In genomic region chr5:65145499-65146101, GRCm38 (mm10) we compare ENCODE assay signal across 19 mouse cellular contexts. TPM values are rescaled to one million over a fixed set of nuclear protein-coding genes. Genes with fewer than 3 reads are reported as not detected.
A peak's percentile ranks its signal among the peaks of the same experiment; 100 is the strongest.
DNase-seq lines count a peak whose midpoint lies in the region; ATAC-seq and TF ChIP-seq lines count a peak whose summit lies in the region.
"Had no signal": no experiment of that assay in that cellular context is flagged by ENCODE, and none has a peak within 500 bp of the region (broad histone marks: within the 10 kb centered on the region; RNA-seq: fewer than 3 reads in every experiment).

No protein-coding gene starts in this region.

- no peaks in the 10 kb centered on the region for H3K27me3 ChIP-seq in forebrain, embryonic 14.5 days (replicated peaks; ENCODE audit: control insufficient read depth, insufficient read depth, low read length)
- H3K27me3 ChIP-seq in forebrain, embryonic 12.5 days, result no peaks in the 10 kb centered on the region
- no peaks in the 10 kb centered on the region for H3K27me3 ChIP-seq in hindbrain, embryonic 14.5 days (ENCODE audit: control insufficient read depth, insufficient read depth, low read length)
- H3K27me3 ChIP-seq in hindbrain, postnatal 0 days (ENCODE audit: insufficient read depth, low read length), result no peaks in the 10 kb centered on the region
- H3K27me3 ChIP-seq in midbrain, embryonic 15.5 days (replicated peaks), result no peaks in the 10 kb centered on the region
- H3K27me3 ChIP-seq in midbrain, postnatal 0 days (ENCODE audit: insufficient read depth, low read length), result no peaks in the 10 kb centered on the region
- H3K27me3 ChIP-seq: embryonic facial prominence, embryonic 13.5 days; heart, embryonic 12.5 days; hindbrain, embryonic 12.5 days had no signal

- H3K9ac ChIP-seq in forebrain, embryonic 14.5 days (ENCODE audit: low read length), result no peak overlapping the region
- H3K9ac ChIP-seq in forebrain, embryonic 12.5 days, result no peak overlapping the region
- no peak overlapping the region for H3K9ac ChIP-seq in hindbrain, embryonic 14.5 days
- H3K9ac ChIP-seq in hindbrain, postnatal 0 days (replicated peaks; ENCODE audit: low read length), result no peak overlapping the region
- H3K9ac ChIP-seq in midbrain, embryonic 15.5 days, result no peak overlapping the region
- no peak overlapping the region for H3K9ac ChIP-seq in midbrain, postnatal 0 days (replicated peaks; ENCODE audit: low read length, poor library complexity, severe bottlenecking)
- H3K9ac ChIP-seq: embryonic facial prominence, embryonic 13.5 days; hindbrain, embryonic 12.5 days had no signal

- peaks cover 68% of the 10 kb centered on the region for H3K36me3 ChIP-seq in forebrain, embryonic 14.5 days (ENCODE audit: control insufficient read depth, insufficient read depth, low read length)
- H3K36me3 ChIP-seq in forebrain, embryonic 12.5 days (replicated peaks), result peaks cover 77% of the 10 kb centered on the region
- peaks cover 77% of the 10 kb centered on the region for H3K36me3 ChIP-seq in hindbrain, embryonic 14.5 days (replicated peaks; ENCODE audit: control insufficient read depth, insufficient read depth)
- peaks cover 33% of the 10 kb centered on the region; the same call in 1 of the 2 replicates for H3K36me3 ChIP-seq in hindbrain, postnatal 0 days (ENCODE audit: insufficient read depth, low read length)
- H3K36me3 ChIP-seq in midbrain, embryonic 15.5 days (replicated peaks), result 0 out of 2 replicates have a peak, but pooled peaks cover 12% of the 10 kb centered on the region
- H3K36me3 ChIP-seq in midbrain, postnatal 0 days (ENCODE audit: insufficient read depth, low read length), result peaks cover 35% of the 10 kb centered on the region

- TF ChIP-seq CTCF in hindbrain, postnatal 0 days (IDR thresholded peaks at IDR 0.05; ENCODE audit: low read depth), result no peak
- no peak for TF ChIP-seq CTCF in midbrain, postnatal 0 days (IDR thresholded peaks at IDR 0.05)

- no peak overlapping the region; the same call in 1 of the 2 replicates for H3K27ac ChIP-seq in forebrain, embryonic 14.5 days (ENCODE audit: low read depth, low read length)
- no peak overlapping the region for H3K27ac ChIP-seq in forebrain, embryonic 12.5 days
- peak overlapping the region; percentile 32; the same call in 1 of the 2 replicates for H3K27ac ChIP-seq in hindbrain, embryonic 14.5 days
- H3K27ac ChIP-seq in hindbrain, postnatal 0 days, result no peak overlapping the region
- no peak overlapping the region for H3K27ac ChIP-seq in midbrain, embryonic 15.5 days
- H3K27ac ChIP-seq in midbrain, postnatal 0 days (ENCODE audit: low read depth, low read length), result no peak overlapping the region
- H3K27ac ChIP-seq: embryonic facial prominence, embryonic 13.5 days; hindbrain, embryonic 12.5 days had no signal

- no peak overlapping the region for H3K4me3 ChIP-seq in forebrain, embryonic 14.5 days (ENCODE audit: low read depth, low read length)
- H3K4me3 ChIP-seq in forebrain, embryonic 12.5 days (replicated peaks), result no peak overlapping the region
- no peak overlapping the region for H3K4me3 ChIP-seq in hindbrain, embryonic 14.5 days (replicated peaks; ENCODE audit: low read length)
- no peak overlapping the region for H3K4me3 ChIP-seq in hindbrain, postnatal 0 days (ENCODE audit: low read length)
- no peak overlapping the region for H3K4me3 ChIP-seq in midbrain, embryonic 15.5 days
- no peak overlapping the region for H3K4me3 ChIP-seq in midbrain, postnatal 0 days (ENCODE audit: low read depth, low read length)
- H3K4me3 ChIP-seq: embryonic facial prominence, embryonic 13.5 days; heart, embryonic 12.5 days; hindbrain, embryonic 12.5 days had no signal

- 77% methylated on average over 9 of the region's 9 CpGs for WGBS in forebrain, embryonic 14.5 days
- 79% methylated on average over 9 of the region's 9 CpGs for WGBS in forebrain, embryonic 12.5 days
- WGBS in hindbrain, embryonic 14.5 days, result 73% methylated on average over 9 of the region's 9 CpGs
- 72% methylated on average over 9 of the region's 9 CpGs for WGBS in hindbrain, postnatal 0 days
- WGBS in midbrain, embryonic 15.5 days, result 67% methylated on average over 9 of the region's 9 CpGs
- 68% methylated on average over 9 of the region's 9 CpGs for WGBS in midbrain, postnatal 0 days

- no peaks in the 10 kb centered on the region for H3K4me1 ChIP-seq in forebrain, embryonic 14.5 days (ENCODE audit: control insufficient read depth, insufficient read depth, low read length)
- H3K4me1 ChIP-seq in forebrain, embryonic 12.5 days, result no peaks in the 10 kb centered on the region
- H3K4me1 ChIP-seq in hindbrain, embryonic 14.5 days (replicated peaks; ENCODE audit: control insufficient read depth, insufficient read depth, low read length), result no peaks in the 10 kb centered on the region
- no peaks in the 10 kb centered on the region for H3K4me1 ChIP-seq in hindbrain, postnatal 0 days (ENCODE audit: insufficient read depth, low read length)
- H3K4me1 ChIP-seq in midbrain, embryonic 15.5 days, result no peaks in the 10 kb centered on the region
- H3K4me1 ChIP-seq in midbrain, postnatal 0 days (ENCODE audit: insufficient read depth, low read length), result no peaks in the 10 kb centered on the region
- H3K4me1 ChIP-seq: embryonic facial prominence, embryonic 13.5 days; hindbrain, embryonic 12.5 days had no signal

- no peak overlapping the region for H3K4me2 ChIP-seq in forebrain, embryonic 14.5 days (ENCODE audit: low read length)
- H3K4me2 ChIP-seq in forebrain, embryonic 12.5 days, result no peak overlapping the region
- H3K4me2 ChIP-seq in hindbrain, embryonic 14.5 days (replicated peaks), result no peak overlapping the region
- H3K4me2 ChIP-seq in hindbrain, postnatal 0 days (ENCODE audit: low read depth, low read length), result no peak overlapping the region
- no peak overlapping the region for H3K4me2 ChIP-seq in midbrain, embryonic 15.5 days
- H3K4me2 ChIP-seq in midbrain, postnatal 0 days (ENCODE audit: low read depth, low read length, poor library complexity, severe bottlenecking), result no peak overlapping the region
- H3K4me2 ChIP-seq: embryonic facial prominence, embryonic 13.5 days; heart, embryonic 12.5 days; hindbrain, embryonic 12.5 days had no signal

- peak; percentile 54; the same call in 1 of the 2 replicates for ATAC-seq in forebrain, embryonic 14.5 days
- no peak for ATAC-seq in forebrain, embryonic 12.5 days (ENCODE audit: low FRiP score)
- ATAC-seq in hindbrain, embryonic 14.5 days (ENCODE audit: low FRiP score), result no peak
- ATAC-seq in hindbrain, postnatal 0 days, result no peak
- ATAC-seq in midbrain, embryonic 15.5 days (replicated peaks), result peak; percentile 42; the same call in 1 of the 2 replicates
- no peak for ATAC-seq in midbrain, postnatal 0 days (ENCODE audit: low FRiP score)
- ATAC-seq: intestine, embryonic 16.5 days had no signal

- H3K9me3 ChIP-seq in forebrain, embryonic 14.5 days (replicated peaks; ENCODE audit: control insufficient read depth, low read length), result no peaks in the 10 kb centered on the region
- H3K9me3 ChIP-seq in forebrain, embryonic 12.5 days, result no peaks in the 10 kb centered on the region
- no peaks in the 10 kb centered on the region for H3K9me3 ChIP-seq in hindbrain, embryonic 14.5 days (ENCODE audit: control insufficient read depth, low read length)
- no peaks in the 10 kb centered on the region for H3K9me3 ChIP-seq in hindbrain, postnatal 0 days (ENCODE audit: low read length)
- no peaks in the 10 kb centered on the region for H3K9me3 ChIP-seq in midbrain, embryonic 15.5 days
- no peaks in the 10 kb centered on the region for H3K9me3 ChIP-seq in midbrain, postnatal 0 days (ENCODE audit: low read length)
- H3K9me3 ChIP-seq: embryonic facial prominence, embryonic 13.5 days; heart, embryonic 12.5 days; hindbrain, embryonic 12.5 days had no signal

- peak; percentile 47 for DNase-seq in forebrain, embryonic 14.5 days (ENCODE audit: low spot score)
- no peak for DNase-seq in hindbrain, embryonic 14.5 days (ENCODE audit: low spot score)
- no peak for DNase-seq in hindbrain, postnatal 0 days (ENCODE audit: low spot score)
- DNase-seq in midbrain, postnatal 0 days (ENCODE audit: low spot score), result no peak
- DNase-seq in frontal cortex, postnatal 10 days (ENCODE audit: low spot score in 2 of 2), result no peak
- DNase-seq: adrenal gland, postnatal 10 days; cerebellum, adult 11-12 months; cerebellum, adult 9-11 months; cerebellum, postnatal 36 days; gastrocnemius, postnatal 14 days; heart, postnatal 36 days had no signal

RNA-seq across cellular contexts. Expression of gene Klhl5, which starts 38.3 kb away (rescaled TPM):
- 42.3 and 47.0 TPM in 2 replicates for polyA plus RNA-seq in forebrain, embryonic 14.5 days (2014; fragmentation: Nextera tagmentation; extraction: Ambion mirVana)
- 47.1 and 47.6 TPM in 2 replicates for polyA plus RNA-seq in forebrain, embryonic 12.5 days (2016; fragmentation: Nextera tagmentation; extraction: Ambion mirVana)
- polyA plus RNA-seq in hindbrain, embryonic 14.5 days (2014; fragmentation: Nextera tagmentation; extraction: Ambion mirVana), result 49.2 and 53.1 TPM in 2 replicates
- total RNA-seq in hindbrain, postnatal 0 days (2014; rRNA removed), result 47.8 and 49.1 TPM in 2 replicates
- 49.8 and 53.3 TPM in 2 replicates for polyA plus RNA-seq in hindbrain, postnatal 0 days (2015; fragmentation: Nextera tagmentation; extraction: Ambion mirVana)
- 51.9 and 53.0 TPM in 2 replicates for polyA plus RNA-seq in midbrain, embryonic 15.5 days (2015; fragmentation: Nextera tagmentation; extraction: Ambion mirVana)
- total RNA-seq in midbrain, postnatal 0 days (2014; rRNA removed), result 62.1 and 64.4 TPM in 2 replicates
- 56.6 and 61.2 TPM in 2 replicates for polyA plus RNA-seq in midbrain, postnatal 0 days (2015; fragmentation: Nextera tagmentation; extraction: Ambion mirVana)

RNA-seq across cellular contexts. Expression of gene Tmem156, which starts 53.7 kb away (rescaled TPM):
- 0.10 and 0.22 TPM in 2 replicates for polyA plus RNA-seq in forebrain, embryonic 14.5 days (2014; fragmentation: Nextera tagmentation; extraction: Ambion mirVana)
- 0.27 TPM in 1 of 2 replicates, not detected in the other for polyA plus RNA-seq in forebrain, embryonic 12.5 days (2016; fragmentation: Nextera tagmentation; extraction: Ambion mirVana)
- not detected in 2 replicates for polyA plus RNA-seq in hindbrain, embryonic 14.5 days (2014; fragmentation: Nextera tagmentation; extraction: Ambion mirVana)
- 0.21 TPM in 1 of 2 replicates, not detected in the other for total RNA-seq in hindbrain, postnatal 0 days (2014; rRNA removed)
- polyA plus RNA-seq in hindbrain, postnatal 0 days (2015; fragmentation: Nextera tagmentation; extraction: Ambion mirVana), result 0.13 TPM in 1 of 2 replicates, not detected in the other
- polyA plus RNA-seq in midbrain, embryonic 15.5 days (2015; fragmentation: Nextera tagmentation; extraction: Ambion mirVana), result 0.11 and 0.22 TPM in 2 replicates
- total RNA-seq in midbrain, postnatal 0 days (2014; rRNA removed), result not detected in 2 replicates
- 0.11 and 0.23 TPM in 2 replicates for polyA plus RNA-seq in midbrain, postnatal 0 days (2015; fragmentation: Nextera tagmentation; extraction: Ambion mirVana)
- total RNA-seq: gastrocnemius, adult 18-20 months; gastrocnemius, postnatal 14 days had no signal
- polyA plus RNA-seq: C2C12; hindbrain, embryonic 12.5 days had no signal

RNA-seq across cellular contexts. Expression of gene Wdr19, which starts 53.9 kb away (rescaled TPM):
- polyA plus RNA-seq in forebrain, embryonic 14.5 days (2014; fragmentation: Nextera tagmentation; extraction: Ambion mirVana), result 10.3 and 10.4 TPM in 2 replicates
- polyA plus RNA-seq in forebrain, embryonic 12.5 days (2016; fragmentation: Nextera tagmentation; extraction: Ambion mirVana), result 13.8 and 14.8 TPM in 2 replicates
- 14.5 and 15.7 TPM in 2 replicates for polyA plus RNA-seq in hindbrain, embryonic 14.5 days (2014; fragmentation: Nextera tagmentation; extraction: Ambion mirVana)
- total RNA-seq in hindbrain, postnatal 0 days (2014; rRNA removed), result 11.1 and 12.9 TPM in 2 replicates
- polyA plus RNA-seq in hindbrain, postnatal 0 days (2015; fragmentation: Nextera tagmentation; extraction: Ambion mirVana), result 8.1 and 9.6 TPM in 2 replicates
- 12.7 and 15.2 TPM in 2 replicates for polyA plus RNA-seq in midbrain, embryonic 15.5 days (2015; fragmentation: Nextera tagmentation; extraction: Ambion mirVana)
- 17.0 and 18.5 TPM in 2 replicates for total RNA-seq in midbrain, postnatal 0 days (2014; rRNA removed)
- 7.6 and 9.2 TPM in 2 replicates for polyA plus RNA-seq in midbrain, postnatal 0 days (2015; fragmentation: Nextera tagmentation; extraction: Ambion mirVana)

Comparison
In these comparisons a context has a peak if more than half of its experiments do, and no peak if none do; other contexts are left out.
1. ATAC-seq: peak in forebrain, embryonic 14.5 days (single experiment) and midbrain, embryonic 15.5 days (single experiment); none in forebrain, embryonic 12.5 days (single experiment), hindbrain, embryonic 14.5 days (single experiment), hindbrain, postnatal 0 days (single experiment) and midbrain, postnatal 0 days (single experiment).